Mouse (Mus musculus) myocyte (in vitro differentiated cells): Measurements from ENCODE around the gene Krtap2-4.
"Not testable (repeated sequence)": the region's sequence is repeated elsewhere in the genome, so short reads cannot be mapped to it uniquely, and the experiment has no call there.

Experiments
- CEBPB ChIP-seq: IDR thresholded peaks from 2 replicates; pipeline ENCODE4 v1.6.1; 2011; ENCODE audit warnings: mild to moderate bottlenecking, moderate library complexity; ENCODE audit not compliant: poor library complexity, insufficient read depth, severe bottlenecking
- E2F4 ChIP-seq: IDR thresholded peaks from one replicate; pipeline ENCODE4 v1.6.1; 2011; ENCODE audit warnings: mild to moderate bottlenecking, control low read depth, moderate library complexity; ENCODE audit not compliant: insufficient read depth
- MAX ChIP-seq: IDR thresholded peaks from one replicate; pipeline ENCODE4 v1.6.1; 2011; ENCODE audit warnings: low read depth, mild to moderate bottlenecking, control low read depth
- MYOD1 ChIP-seq, 3 experiments: IDR thresholded peaks; one replicate each; pipeline ENCODE4 v1.6.1; 2011; ENCODE audit warnings: control low read depth in 2 of 3, low read depth in 2 of 3, mild to moderate bottlenecking in 2 of 3, moderate library complexity in 1 of 3; ENCODE audit not compliant: insufficient read length in 2 of 3, control insufficient read depth in 1 of 3
- POLR2A ChIP-seq: IDR thresholded peaks from one replicate; pipeline ENCODE4 v1.6.1; 2011; ENCODE audit warnings: low read depth, mild to moderate bottlenecking, control low read depth, moderate library complexity; ENCODE audit not compliant: insufficient read length
- POLR2AphosphoS2 ChIP-seq: IDR thresholded peaks from one replicate; pipeline ENCODE4 v1.6.1; 2011; ENCODE audit warnings: low read depth, control low read depth; ENCODE audit not compliant: insufficient read length
- TCF12 ChIP-seq: IDR thresholded peaks from one replicate; pipeline ENCODE4 v1.6.1; 2011; ENCODE audit warnings: mild to moderate bottlenecking, control low read depth; ENCODE audit not compliant: poor library complexity, insufficient read depth, severe bottlenecking
- TCF3 ChIP-seq: IDR thresholded peaks from one replicate; pipeline ENCODE4 v1.6.1; 2011; ENCODE audit warnings: low read depth, control low read depth; ENCODE audit not compliant: insufficient read length
- USF1 ChIP-seq: IDR thresholded peaks from one replicate; pipeline ENCODE4 v1.6.1; 2011; ENCODE audit warnings: low read depth, mild to moderate bottlenecking, control low read depth, moderate library complexity

GRCm38 (mm10) chr11:99610089-99610488 lies 4.6 kb downstream of the Krtap2-4 start, which contains the start of gene Gm11937:
- not testable (repeated sequence) for TF ChIP-seq POLR2AphosphoS2; POLR2A; MYOD1 (IDR thresholded peaks at IDR 0.05; ENCODE audit: control insufficient read depth in 1 of 3, insufficient read length in 2 of 3, low read depth in 2 of 3); MAX; E2F4; TCF3; CEBPB; TCF12; USF1
